Mouse (Mus musculus): ENCODE measurements around the gene Btnl6.
"Not testable (repeated sequence)": the region's sequence is repeated elsewhere in the genome, so short reads cannot be mapped to it uniquely, and the experiment has no call there.

The Btnl6 gene

GRCm38 (mm10) chr17:34517252-34517651 lies at the start of gene Btnl6:
Gene Btnl6 (minus strand): TSS chr17:34517352.
- no peak for DNase-seq (ENCODE audit: low spot score)

- DNase-seq (ENCODE audit: low spot score), result no peak
Measured at GRCm38 (mm10) chr17:34564796-34565195, 47.6 kb upstream of the Btnl6 start.

- no peak for DNase-seq (ENCODE audit: low spot score)
Measured at GRCm38 (mm10) chr17:34564003-34564421, 46.9 kb upstream of the Btnl6 start, which contains the start of gene Notch4. Gene Notch4 (plus strand): TSS chr17:34564268.

GRCm38 (mm10) chr17:34563354-34563753 lies 46.2 kb upstream of the Btnl6 start:
- no peak for DNase-seq (ENCODE audit: low spot score)

GRCm38 (mm10) chr17:34562595-34562994 lies 45.4 kb upstream of the Btnl6 start:
- DNase-seq (ENCODE audit: low spot score), result no peak

GRCm38 (mm10) chr17:34561200-34561599 lies 44.0 kb upstream of the Btnl6 start:
- DNase-seq (ENCODE audit: low spot score), result no peak

GRCm38 (mm10) chr17:34560438-34560837 lies 43.3 kb upstream of the Btnl6 start:
- no peak for DNase-seq (ENCODE audit: low spot score)

GRCm38 (mm10) chr17:34559895-34560294 lies 42.7 kb upstream of the Btnl6 start:
- DNase-seq (ENCODE audit: low spot score), result no peak

GRCm38 (mm10) chr17:34559116-34559515 lies 42.0 kb upstream of the Btnl6 start:
- DNase-seq (ENCODE audit: low spot score), result no peak

GRCm38 (mm10) chr17:34557411-34557810 lies 40.3 kb upstream of the Btnl6 start:
- DNase-seq (ENCODE audit: low spot score), result no peak

GRCm38 (mm10) chr17:34556406-34556805 lies 39.3 kb upstream of the Btnl6 start:
- no peak for DNase-seq (ENCODE audit: low spot score)

- peak; percentile 69 for DNase-seq (ENCODE audit: low spot score)
Measured at GRCm38 (mm10) chr17:34555483-34555882, 38.3 kb upstream of the Btnl6 start.

- DNase-seq (ENCODE audit: low spot score), result no peak
Measured at GRCm38 (mm10) chr17:34549843-34550242, 32.7 kb upstream of the Btnl6 start.

- DNase-seq (ENCODE audit: low spot score), result no peak
Measured at GRCm38 (mm10) chr17:34549156-34549555, 32.0 kb upstream of the Btnl6 start.

GRCm38 (mm10) chr17:34547601-34548000 lies 30.4 kb upstream of the Btnl6 start:
- DNase-seq (ENCODE audit: low spot score), result no peak

GRCm38 (mm10) chr17:34546797-34547196 lies 29.6 kb upstream of the Btnl6 start:
- DNase-seq (ENCODE audit: low spot score), result no peak

GRCm38 (mm10) chr17:34543567-34543966 lies 26.4 kb upstream of the Btnl6 start:
- DNase-seq (ENCODE audit: low spot score), result not testable (repeated sequence)

- DNase-seq (ENCODE audit: low spot score), result no peak
Measured at GRCm38 (mm10) chr17:34532671-34533070, 15.5 kb upstream of the Btnl6 start.

- no peak for DNase-seq (ENCODE audit: low spot score)
Measured at GRCm38 (mm10) chr17:34519001-34519400, 1.8 kb upstream of the Btnl6 start.

- DNase-seq (ENCODE audit: low spot score), result not testable (repeated sequence)
Measured at GRCm38 (mm10) chr17:34518571-34518970, 1.4 kb upstream of the Btnl6 start.

GRCm38 (mm10) chr17:34517795-34518194 lies 643 bp upstream of the Btnl6 start:
- DNase-seq (ENCODE audit: low spot score), result no peak

GRCm38 (mm10) chr17:34516514-34516913 lies 638 bp downstream of the Btnl6 start:
- DNase-seq (ENCODE audit: low spot score), result no peak

GRCm38 (mm10) chr17:34511723-34512122 lies 5.4 kb downstream of the Btnl6 start:
- not testable (repeated sequence) for DNase-seq (ENCODE audit: low spot score)

- no peak for DNase-seq (ENCODE audit: low spot score)
Measured at GRCm38 (mm10) chr17:34507591-34507990, 9.6 kb downstream of the Btnl6 start.

GRCm38 (mm10) chr17:34497726-34498125 lies 19.4 kb downstream of the Btnl6 start:
- DNase-seq (ENCODE audit: low spot score), result not testable (repeated sequence)
